Mouse (Mus musculus) limb, embryonic 11.5 days (tissue): Measurements from ENCODE around the gene Gm572. TPM values are rescaled to one million over a fixed set of nuclear protein-coding genes. Genes with fewer than 3 reads are reported as not detected.

ENCODE experiments used
- ATAC-seq: fragments of 200-750 bp; cut with Nextera tagmentation; 2 replicates; pipeline ENCODE4 v1.8.0; 2017; ENCODE audit warnings: low read depth; ENCODE audit not compliant: insufficient number of reproducible peaks, low FRiP score, low TSS enrichment
- DNase-seq: peaks from one replicate; pipeline ENCODE4 v3.0.0-alpha.2; 2015; ENCODE audit warnings: low spot score
- H3K27ac ChIP-seq: fragments of 300-500 bp; sonication (generic); replicated peaks from 2 replicates; pipeline ENCODE4 v1.5.1; 2014; ENCODE audit warnings: low read depth, mild to moderate bottlenecking, low read length
- H3K27me3 ChIP-seq: fragments of 300-500 bp; sonication (generic); 2 replicates; pipeline ENCODE4 v1.6.1; 2014; ENCODE audit warnings: mild to moderate bottlenecking, low read length, mixed read lengths; ENCODE audit not compliant: control insufficient read depth, insufficient read depth
- H3K36me3 ChIP-seq: fragments of 300-500 bp; sonication (generic); 2 replicates; pipeline ENCODE4 v1.6.1; 2014; ENCODE audit warnings: mild to moderate bottlenecking, low read length, moderate library complexity, mixed read lengths; ENCODE audit not compliant: control insufficient read depth, insufficient read depth
- H3K4me1 ChIP-seq: fragments of 300-500 bp; sonication (generic); 2 replicates; pipeline ENCODE4 v1.6.1; 2014; ENCODE audit warnings: low read length, mixed read lengths; ENCODE audit not compliant: control insufficient read depth, insufficient read depth
- H3K4me2 ChIP-seq: fragments of 300-500 bp; sonication (generic); 2 replicates; pipeline ENCODE4 v1.6.1; 2014; ENCODE audit warnings: low read depth, mild to moderate bottlenecking, moderate library complexity; ENCODE audit not compliant: severe bottlenecking
- H3K4me3 ChIP-seq: fragments of 300-500 bp; sonication (generic); 2 replicates; pipeline ENCODE4 v1.5.1; 2014; ENCODE audit warnings: low read depth, low read length
- H3K9ac ChIP-seq: fragments of 300-500 bp; sonication (generic); 2 replicates; pipeline ENCODE4 v1.6.1; 2014; ENCODE audit warnings: mild to moderate bottlenecking, low read length
- H3K9me3 ChIP-seq: fragments of 300-500 bp; sonication (generic); 2 replicates; pipeline ENCODE4 v1.6.1; 2016; ENCODE audit warnings: low read length; ENCODE audit not compliant: control insufficient read depth
- WGBS: fragments of 180-500 bp; shearing (Covaris S2); extraction: QIAGEN DNeasy Blood & Tissue Kit; methylation state at CpG from one replicate; pipeline ENCODE4 v1.1.7; 2014; 5-methylcytosine and 5-hydroxymethylcytosine counted together
- polyA plus RNA-seq: library from polyadenylated mRNA; unstranded; fragments of >200 nt; fragmentation: Nextera tagmentation; extraction: Ambion mirVana; gene quantifications from 2 replicates; pipeline ENCODE4 v1.2.1, GENCODE M21; 2014

The Gm572 gene
- polyA plus RNA-seq, 1 experiment from 2014 or later, result not detected

GRCm38 (mm10) chr4:148619805-148620204, 23.3 kb upstream of the Gm572 start:
- Histone ChIP-seq H3K9ac (no peak overlapping the region), H3K27ac (no peak overlapping the region), H3K4me3 (no peak overlapping the region), H3K4me1 (no peaks in the 10 kb centered on the region; the same call in 1 of the 2 replicates), H3K4me2 (no peak overlapping the region), H3K27me3 (no peaks in the 10 kb centered on the region), H3K9me3 (no peaks in the 10 kb centered on the region), H3K36me3 (peaks cover 48% of the 10 kb centered on the region)
- DNase-seq, result no peak
- 76% methylated on average over 1 of the region's 1 CpGs for WGBS
- ATAC-seq, result no peak

DNA sequence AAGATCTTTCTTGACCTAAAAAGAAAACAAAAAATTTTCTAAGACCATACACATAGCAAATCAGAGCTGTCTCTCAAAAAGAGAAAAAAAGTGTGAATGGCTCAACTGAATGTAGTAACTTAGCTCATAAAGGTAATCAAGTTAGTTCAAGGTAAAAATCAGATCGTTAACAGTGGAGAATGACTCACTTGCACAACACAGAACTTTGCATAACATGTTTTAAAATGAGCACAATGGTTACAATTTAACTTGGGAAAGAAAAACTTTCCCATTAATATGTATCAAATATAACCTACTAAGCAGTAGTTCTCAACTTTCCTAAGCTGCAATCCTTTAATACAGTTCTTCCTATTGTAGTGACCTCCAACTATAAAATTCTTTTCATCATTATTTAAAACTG, 22.4 kb upstream of the Gm572 start:
- Histone ChIP-seq H3K4me2 (no peak overlapping the region), H3K4me3 (no peak overlapping the region), H3K9ac (no peak overlapping the region), H3K4me1 (no peaks in the 10 kb centered on the region; the same call in 1 of the 2 replicates), H3K27ac (no peak overlapping the region), H3K36me3 (peaks cover 51% of the 10 kb centered on the region), H3K27me3 (no peaks in the 10 kb centered on the region), H3K9me3 (no peaks in the 10 kb centered on the region)
- no peak for DNase-seq
- 94% methylated on average over 1 of the region's 1 CpGs for WGBS
- no peak for ATAC-seq

GRCm38 (mm10) chr4:148622485-148622884, 20.6 kb upstream of the Gm572 start:
- ATAC-seq (no peak), DNase-seq (no peak)
- H3K4me1 ChIP-seq, result no peaks in the 10 kb centered on the region; the same call in 1 of the 2 replicates
- H3K4me3 ChIP-seq, result no peak overlapping the region
- H3K9me3 ChIP-seq, result no peaks in the 10 kb centered on the region
- no peak overlapping the region for H3K27ac ChIP-seq
- no peaks in the 10 kb centered on the region for H3K27me3 ChIP-seq
- 96% methylated on average over 4 of the region's 4 CpGs for WGBS
- H3K4me2 ChIP-seq, result no peak overlapping the region
- H3K36me3 ChIP-seq, result peaks cover 48% of the 10 kb centered on the region
- H3K9ac ChIP-seq, result no peak overlapping the region

- WGBS, result 90% methylated on average over 4 of the region's 4 CpGs
- ATAC-seq (no peak), DNase-seq (no peak)
- Histone ChIP-seq H3K27ac (no peak overlapping the region), H3K4me1 (no peaks in the 10 kb centered on the region; the same call in 1 of the 2 replicates), H3K9me3 (no peaks in the 10 kb centered on the region), H3K36me3 (peaks cover 42% of the 10 kb centered on the region), H3K4me2 (no peak overlapping the region), H3K4me3 (no peak overlapping the region), H3K27me3 (no peaks in the 10 kb centered on the region), H3K9ac (no peak overlapping the region)
These were observed 19.5 kb upstream of the Gm572 start for GRCm38 (mm10) chr4:148623609-148624008.

GRCm38 (mm10) chr4:148625010-148625409, 18.1 kb upstream of the Gm572 start:
- no peaks in the 10 kb centered on the region for H3K9me3 ChIP-seq
- DNase-seq (no peak), ATAC-seq (no peak)
- peaks cover 28% of the 10 kb centered on the region for H3K36me3 ChIP-seq
- H3K4me3 ChIP-seq, result peak overlapping the region; percentile 16; the same call in 1 of the 2 replicates
- peak overlapping the region; percentile 28 for H3K4me2 ChIP-seq
- H3K27ac ChIP-seq, result no peak overlapping the region
- no peaks in the 10 kb centered on the region for H3K27me3 ChIP-seq
- H3K9ac ChIP-seq, result no peak overlapping the region
- H3K4me1 ChIP-seq, result no peaks in the 10 kb centered on the region; the same call in 1 of the 2 replicates
- 89% methylated on average over 10 of the region's 10 CpGs for WGBS

GRCm38 (mm10) chr4:148625756-148626622, 17.1 kb upstream of the Gm572 start:
- H3K27ac ChIP-seq, result peak overlapping the region; percentile 91
- H3K4me2 ChIP-seq, result peak overlapping the region; percentile 47
- peak overlapping the region; percentile 92 for H3K4me3 ChIP-seq
- no peaks in the 10 kb centered on the region; the same call in 1 of the 2 replicates for H3K4me1 ChIP-seq
- whole genome bisulfite sequencing, result under 1% methylated on average over 57 of the region's 57 CpGs
- DNase-seq (peak; percentile 61), ATAC-seq (peak; percentile 23; the same call in 1 of the 2 replicates)
- H3K36me3 ChIP-seq, result peaks cover 23% of the 10 kb centered on the region
- H3K9me3 ChIP-seq, result no peaks in the 10 kb centered on the region
- peak overlapping the region; percentile 99 for H3K9ac ChIP-seq
- no peaks in the 10 kb centered on the region for H3K27me3 ChIP-seq

DNA sequence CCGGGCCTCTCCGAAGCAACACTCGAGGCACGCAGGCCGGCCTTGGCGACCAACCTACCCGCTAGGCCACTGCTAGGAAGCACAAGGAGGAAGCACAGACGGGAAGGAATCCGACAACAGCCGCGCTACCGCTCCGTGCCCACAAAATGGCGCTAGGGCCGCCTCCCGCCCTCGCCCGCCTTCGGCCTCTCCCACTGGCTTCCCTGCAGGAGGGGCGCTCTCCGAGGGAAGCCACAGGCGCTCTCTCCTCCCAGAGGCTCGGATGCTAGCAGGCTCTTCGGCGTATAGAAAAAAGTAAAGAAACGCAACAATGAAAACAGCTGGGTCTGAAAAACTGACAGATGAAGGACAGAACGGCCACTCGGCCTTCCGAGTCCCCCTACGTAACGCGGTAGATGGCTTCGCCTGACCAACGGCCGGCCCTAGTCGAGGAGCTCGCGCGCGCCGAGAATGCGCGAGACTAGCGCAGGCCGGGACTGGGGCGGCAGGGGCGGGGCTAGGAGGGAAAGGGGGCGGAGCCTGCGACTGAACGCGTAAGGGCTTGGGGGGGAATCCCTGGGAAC, 16.4 kb upstream of the Gm572 start, which contains the start of gene Tardbp:
Tardbp (minus strand) TSS at position 397 of the 563 bp plus-strand sequence.
- H3K9me3 ChIP-seq, result no peaks in the 10 kb centered on the region
- no peaks in the 10 kb centered on the region for H3K27me3 ChIP-seq
- peaks cover 19% of the 10 kb centered on the region for H3K36me3 ChIP-seq
- under 1% methylated on average over 51 of the region's 51 CpGs for WGBS
- peak within 1 kb of the TSS; percentile 91 for H3K27ac ChIP-seq
- no peaks in the 10 kb centered on the region; the same call in 1 of the 2 replicates for H3K4me1 ChIP-seq
- H3K4me2 ChIP-seq, result peak within 1 kb of the TSS; percentile 47
- peak within 1 kb of the TSS; percentile 92 for H3K4me3 ChIP-seq
- DNase-seq, result peak; percentile 97
- peak within 1 kb of the TSS; percentile 99 for H3K9ac ChIP-seq
- peak; percentile 91 for ATAC-seq

GRCm38 (mm10) chr4:148627246-148627645, 15.9 kb upstream of the Gm572 start:
- Histone ChIP-seq H3K4me1 (no peaks in the 10 kb centered on the region; the same call in 1 of the 2 replicates), H3K4me3 (peak overlapping the region; percentile 92), H3K36me3 (peaks cover 15% of the 10 kb centered on the region; the same call in 1 of the 2 replicates), H3K9ac (peak overlapping the region; percentile 99), H3K27me3 (no peaks in the 10 kb centered on the region), H3K4me2 (peak overlapping the region; percentile 24), H3K27ac (no peak overlapping the region), H3K9me3 (no peaks in the 10 kb centered on the region)
- DNase-seq, result no peak
- 62% methylated on average over 3 of the region's 3 CpGs for WGBS
- ATAC-seq, result peak; percentile 29; the same call in 1 of the 2 replicates
